Mouse (Mus musculus) central nervous system, embryonic 14 days (tissue): ENCODE measurements around the gene Psenen. TPM values are rescaled to one million over a fixed set of nuclear protein-coding genes. Genes with fewer than 3 reads are reported as not detected.

Experiments
- polyA plus RNA-seq: library from polyadenylated mRNA; depleted of rRNA; stranded (reverse); fragments of >200 nt; gene quantifications from 2 replicates; pipeline ENCODE4 v1.2.3, GENCODE M21; 2012; rRNA removed

Gene Psenen
- polyA plus RNA-seq, result 130 and 143 TPM in 2 replicates

DNA sequence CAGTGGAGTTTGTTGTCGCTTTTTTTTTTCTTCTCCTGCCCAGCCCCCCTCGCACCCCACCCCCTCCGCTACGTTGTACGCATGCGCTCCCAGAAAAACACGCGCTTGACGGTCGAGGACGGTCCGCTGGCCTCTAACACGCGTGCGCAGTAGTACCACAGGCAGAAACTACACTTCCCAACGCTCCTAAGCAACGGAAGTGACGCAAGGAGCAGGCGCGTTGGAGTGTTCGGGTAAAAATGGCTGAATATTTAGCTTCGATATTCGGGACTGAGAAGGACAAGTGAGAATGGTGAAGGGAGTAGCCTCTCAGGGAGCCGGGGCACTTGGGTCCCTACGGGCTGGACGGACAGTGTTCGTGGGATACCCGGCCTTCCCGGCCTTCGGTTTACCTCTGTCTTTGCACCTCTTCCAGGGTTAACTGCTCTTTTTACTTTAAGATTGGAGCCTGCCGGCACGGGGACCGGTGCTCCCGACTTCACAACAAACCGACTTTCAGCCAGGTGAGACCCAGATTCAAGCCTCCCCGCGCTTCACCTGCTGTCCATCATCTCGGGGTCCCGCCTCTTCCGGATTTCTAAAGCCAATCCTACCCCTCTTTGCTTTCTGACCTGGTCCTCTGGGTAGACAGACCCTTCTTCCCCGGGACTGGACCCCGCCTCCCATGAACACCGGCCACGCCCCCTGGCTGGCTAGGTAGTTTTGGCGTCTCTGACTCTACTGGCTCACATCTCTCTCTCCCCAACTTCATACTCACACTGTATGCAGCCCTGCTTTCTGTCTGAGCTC lies at the start of gene Psenen, which contains the start of the genes U2af1l4 and Gm49396:
TSS of gene Psenen (minus strand) at position 511 of the 789 bp plus-strand sequence.
TSS of gene U2af1l4 (plus strand) at position 185 of the 789 bp plus-strand sequence.
TSS of gene Gm49396 (plus strand) at position 228 of the 789 bp plus-strand sequence.

DNA sequence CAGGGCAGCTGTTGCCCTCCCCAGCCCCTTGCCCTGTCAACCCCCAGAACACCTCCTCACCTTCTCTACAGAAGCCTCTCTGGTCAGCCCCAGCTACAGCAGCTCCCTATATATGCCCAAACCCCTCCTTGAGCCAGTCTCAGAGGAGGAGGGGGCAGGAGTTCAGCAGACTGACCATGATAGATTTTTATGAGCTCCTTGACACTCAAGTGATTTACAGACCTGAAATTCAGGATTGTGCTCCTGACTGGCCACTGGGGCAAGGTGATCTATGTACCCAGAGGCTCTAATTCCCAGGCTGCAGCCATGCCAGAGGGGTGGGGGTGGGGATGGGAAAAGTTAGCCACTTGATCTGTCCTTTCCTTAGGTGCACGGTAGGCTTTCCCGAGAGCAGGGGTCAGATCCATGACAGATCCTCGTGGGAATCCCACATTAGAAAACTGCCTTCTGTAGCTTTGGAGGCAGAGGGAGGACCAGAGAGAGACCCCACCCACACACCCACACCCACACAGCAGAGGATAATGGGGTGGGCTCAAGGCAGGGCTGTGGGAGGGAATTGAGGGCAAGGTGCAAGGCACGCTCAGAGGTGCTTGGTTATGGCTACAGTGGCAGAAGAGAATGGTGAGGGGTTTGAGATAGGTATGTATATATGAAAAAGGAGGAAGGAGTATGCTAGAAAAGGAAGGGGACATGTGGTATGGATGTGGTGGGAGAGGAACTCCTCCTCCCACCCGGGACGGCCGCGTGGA lies 49.4 kb upstream of the Psenen start, which contains the start of gene Upk1a:
TSS of gene Upk1a (minus strand) at position 194 of the 749 bp plus-strand sequence.

GRCm38 (mm10) chr7:30598786-30599185 lies 35.4 kb upstream of the Psenen start, which contains the start of gene Zbtb32:
Gene Zbtb32 (minus strand): TSS chr7:30598909.

DNA sequence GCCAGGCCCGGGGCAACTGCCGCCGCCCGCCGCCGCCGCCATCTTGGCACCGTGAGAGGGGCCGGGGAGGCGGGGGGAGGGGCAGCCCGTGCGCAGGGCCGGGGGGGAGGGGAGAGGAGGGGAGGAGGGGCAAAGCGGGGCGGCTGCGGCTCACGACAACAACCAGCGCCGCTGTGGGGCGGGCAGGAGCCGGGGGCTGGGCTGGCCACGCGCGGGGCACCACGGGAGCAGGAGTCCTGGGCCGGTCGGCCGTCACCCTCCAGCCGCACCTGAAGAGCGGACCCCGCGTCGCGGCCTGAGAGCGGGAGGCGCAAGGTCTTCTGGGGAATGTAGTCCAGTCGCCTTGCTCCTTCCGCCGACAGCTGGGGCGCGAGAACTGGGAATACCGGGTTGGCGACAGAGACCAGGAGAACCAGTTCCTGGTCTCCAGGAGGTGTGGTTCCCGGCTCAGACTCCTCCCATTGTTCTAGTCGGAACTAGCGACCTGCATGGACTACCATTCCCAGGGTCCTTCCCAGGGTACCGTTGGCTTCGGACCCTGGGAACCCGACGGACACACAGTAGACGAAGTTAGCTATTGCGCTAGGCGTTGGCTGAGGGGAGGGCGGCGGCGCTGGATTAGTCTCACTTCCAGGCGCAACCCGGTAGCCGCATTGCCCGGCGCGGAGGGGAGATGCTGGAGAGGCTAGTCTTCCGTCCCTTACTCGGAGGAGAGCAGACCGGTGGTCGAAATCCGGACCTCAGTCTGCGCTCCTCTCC lies 25.4 kb upstream of the Psenen start, which contains the start of gene Kmt2b:
TSS of gene Kmt2b (minus strand) at position 51 of the 759 bp plus-strand sequence.

GRCm38 (mm10) chr7:30564970-30565571 lies 1.6 kb upstream of the Psenen start, which contains the start of gene Igflr1:
Gene Igflr1 (plus strand): TSS chr7:30565427.

DNA sequence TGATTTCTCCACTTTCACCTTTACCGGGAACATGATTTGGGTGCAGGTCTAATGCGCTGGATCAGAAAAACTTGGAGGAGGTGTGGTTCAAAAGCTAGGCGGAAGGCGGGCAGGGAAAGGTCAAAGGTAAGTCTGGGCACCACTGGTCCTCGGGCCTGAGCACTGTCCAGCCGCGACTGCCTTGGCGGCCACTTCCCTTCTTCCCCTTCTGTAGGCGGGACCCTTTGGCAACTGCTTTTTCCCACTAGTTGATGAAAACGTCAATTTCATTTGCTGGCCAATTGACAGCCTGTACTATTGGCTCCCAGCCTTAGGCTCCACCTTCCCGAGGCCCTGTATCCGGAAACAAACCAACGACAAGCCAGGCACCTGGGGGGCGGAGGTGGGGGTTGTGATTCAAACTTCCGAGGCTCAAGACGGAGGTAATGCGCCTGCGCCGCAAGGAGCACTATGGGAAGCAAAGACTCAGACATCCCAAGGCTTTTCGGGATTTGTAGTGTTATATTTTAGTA lies 3.9 kb downstream of the Psenen start, which contains the start of gene Lin37:
TSS of gene Lin37 (minus strand) at position 396 of the 512 bp plus-strand sequence.

DNA sequence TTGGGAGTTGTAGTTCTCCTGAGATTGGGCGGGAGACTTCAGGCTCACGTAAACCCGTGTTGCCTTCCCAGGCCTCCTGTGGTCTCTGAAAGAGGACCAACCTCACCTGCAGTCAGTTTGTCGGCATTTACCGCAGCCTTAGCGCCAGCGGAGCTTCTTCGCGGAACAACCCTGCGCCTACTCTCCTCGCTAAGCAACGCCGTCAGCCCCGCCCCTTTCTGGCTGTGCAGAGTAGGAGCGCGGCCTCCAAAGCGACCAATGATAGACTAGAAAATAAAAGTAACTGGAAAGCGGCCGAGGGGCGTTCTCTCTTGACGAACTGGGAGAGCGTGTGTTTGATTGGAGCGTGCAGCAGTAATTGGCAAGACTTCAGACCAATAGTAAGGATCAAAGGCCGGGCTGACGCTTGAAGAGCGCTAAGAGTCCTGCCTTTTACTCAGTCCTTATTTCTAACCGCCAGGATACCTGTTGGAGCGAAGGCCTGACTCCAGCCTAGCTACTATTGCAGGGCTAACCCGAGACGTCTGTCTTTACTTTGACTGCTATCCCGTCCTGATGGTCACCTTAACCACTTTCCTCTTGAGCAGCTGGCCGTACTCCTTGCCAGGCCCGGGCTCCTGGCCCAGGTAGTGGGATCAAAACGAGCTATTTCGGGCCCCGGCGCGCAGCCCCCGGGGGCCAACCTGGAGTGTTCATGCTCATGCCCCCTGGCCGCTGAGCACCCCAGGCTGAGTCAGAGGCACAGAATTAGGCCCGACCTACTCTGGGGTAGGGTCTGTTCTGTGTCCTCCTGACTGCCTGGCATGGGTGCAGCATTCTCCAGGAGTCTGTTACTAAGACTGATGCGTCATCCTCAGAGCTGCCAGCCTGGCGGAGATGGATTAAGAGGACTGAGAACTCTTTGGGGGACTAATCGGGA lies 11.1 kb downstream of the Psenen start, which contains the start of the genes Hspb6 and Proser3:
TSS of gene Hspb6 (plus strand) at position 77 of the 919 bp plus-strand sequence.
TSS of gene Proser3 (minus strand) at position 198 of the 919 bp plus-strand sequence.

GRCm38 (mm10) chr7:30534633-30535577 lies 28.5 kb downstream of the Psenen start, which contains the start of gene Arhgap33:
Gene Arhgap33 (minus strand): TSS chr7:30535060.

Other genes with a start within 250 kb of the Psenen start
- gene Syne4, start 248.8 kb downstream of the Psenen start, polyA plus RNA-seq, result 31.1 and 59.8 TPM in 2 replicates
- gene E130208F15Rik, start 241.9 kb downstream of the Psenen start, polyA plus RNA-seq, result 0.53 and 0.69 TPM in 2 replicates
- 21.2 and 23.7 TPM in 2 replicates for gene Sdhaf1, start 239.7 kb downstream of the Psenen start, polyA plus RNA-seq
- 21.5 and 22.5 TPM in 2 replicates for gene Lrfn3, start 200.9 kb downstream of the Psenen start, polyA plus RNA-seq
- 28.6 and 28.9 TPM in 2 replicates for gene Tyrobp, start 149.9 kb downstream of the Psenen start, polyA plus RNA-seq
- gene Hcst, start 143.8 kb downstream of the Psenen start, polyA plus RNA-seq, result 0.79 and 0.81 TPM in 2 replicates
- gene Nfkbid, start 141.9 kb downstream of the Psenen start, polyA plus RNA-seq, result 2.7 TPM in 2 replicates
- gene Aplp1, start 118.1 kb downstream of the Psenen start, polyA plus RNA-seq, result 419 and 440 TPM in 2 replicates
- 1.2 and 1.9 TPM in 2 replicates for gene Kirrel2, start 105.9 kb downstream of the Psenen start, polyA plus RNA-seq
- 1.2 and 2.2 TPM in 2 replicates for gene Nphs1, start 105.3 kb downstream of the Psenen start, polyA plus RNA-seq
- not detected in 2 replicates for gene Prodh2, start 70.0 kb downstream of the Psenen start, polyA plus RNA-seq
- 224 and 228 TPM in 2 replicates for gene Arhgap33, start 28.6 kb downstream of the Psenen start, polyA plus RNA-seq
- 7.7 and 8.1 TPM in 2 replicates for gene Hspb6, start 11.4 kb downstream of the Psenen start, polyA plus RNA-seq
- gene Proser3, start 11.3 kb downstream of the Psenen start, polyA plus RNA-seq, result 24.6 and 24.9 TPM in 2 replicates
- gene Lin37, start 3.8 kb downstream of the Psenen start, polyA plus RNA-seq, result 51.4 and 53.4 TPM in 2 replicates
- gene U2af1l4, start 326 bp downstream of the Psenen start, polyA plus RNA-seq, result 90.6 and 105 TPM in 2 replicates
- gene Gm49396, start 283 bp downstream of the Psenen start, polyA plus RNA-seq, result 6.8 and 8.1 TPM in 2 replicates
- gene Igflr1, start 1.8 kb upstream of the Psenen start, polyA plus RNA-seq, result 7.5 and 8.5 TPM in 2 replicates
- 69.9 and 74.4 TPM in 2 replicates for gene Kmt2b, start 25.1 kb upstream of the Psenen start, polyA plus RNA-seq
- 0.18 and 0.21 TPM in 2 replicates for gene Zbtb32, start 35.3 kb upstream of the Psenen start, polyA plus RNA-seq
- gene Upk1a, start 49.2 kb upstream of the Psenen start, polyA plus RNA-seq, result 2.3 and 2.6 TPM in 2 replicates
- gene Cox6b1, start 62.5 kb upstream of the Psenen start, polyA plus RNA-seq, result 788 and 848 TPM in 2 replicates
- gene Etv2, start 72.2 kb upstream of the Psenen start, polyA plus RNA-seq, result not detected in 2 replicates
- 91.4 and 95.2 TPM in 2 replicates for gene Rbm42, start 86.7 kb upstream of the Psenen start, polyA plus RNA-seq
- 35.7 and 41.2 TPM in 2 replicates for gene Haus5, start 101.4 kb upstream of the Psenen start, polyA plus RNA-seq
- not detected in 2 replicates for gene Pmis2, start 108.0 kb upstream of the Psenen start, polyA plus RNA-seq
- gene 2200002J24Rik, start 135.3 kb upstream of the Psenen start, polyA plus RNA-seq, result not detected in 2 replicates
- gene Atp4a, start 148.6 kb upstream of the Psenen start, polyA plus RNA-seq, result 1.4 and 1.6 TPM in 2 replicates
- gene Tmem147, start 165.9 kb upstream of the Psenen start, polyA plus RNA-seq, result 182 and 186 TPM in 2 replicates
- gene Gapdhs, start 180.1 kb upstream of the Psenen start, polyA plus RNA-seq, result 0.09 and 0.11 TPM in 2 replicates
- gene Sbsn, start 187.8 kb upstream of the Psenen start, polyA plus RNA-seq, result 5.6 and 7.5 TPM in 2 replicates
- 0.93 and 11.3 TPM in 2 replicates for gene Dmkn, start 200.1 kb upstream of the Psenen start, polyA plus RNA-seq
- 0.44 and 18.8 TPM in 2 replicates for gene Krtdap, start 224.3 kb upstream of the Psenen start, polyA plus RNA-seq